Mouse (Mus musculus) liver, postnatal 0 days (tissue): ENCODE measurements around the gene Cdhr1. TPM values are rescaled to one million over a fixed set of nuclear protein-coding genes. Genes with fewer than 3 reads are reported as not detected.

Experiments used
- ATAC-seq: fragments of 200-750 bp; cut with Nextera tagmentation; 2 replicates; pipeline ENCODE4 v1.8.0; 2017; ENCODE audit warnings: mild to moderate bottlenecking, moderate library complexity
- DNase-seq: peaks from one replicate; pipeline ENCODE4 v3.0.0-alpha.2; 2016
- H3K27ac ChIP-seq: fragments of 300-500 bp; sonication (generic); 2 replicates; pipeline ENCODE4 v1.5.1; 2014; ENCODE audit warnings: antibody characterized with exemption, moderate library complexity, mild to moderate bottlenecking, low read depth
- H3K27me3 ChIP-seq: fragments of 300-500 bp; sonication (generic); 2 replicates; pipeline ENCODE4 v1.6.1; 2014; ENCODE audit warnings: low read length, control low read depth, mixed read lengths; ENCODE audit not compliant: insufficient read depth
- H3K36me3 ChIP-seq: fragments of 300-500 bp; sonication (generic); replicated peaks from 2 replicates; pipeline ENCODE4 v1.6.1; 2014; ENCODE audit warnings: mild to moderate bottlenecking, control low read depth, low read length, moderate library complexity, mixed read lengths; ENCODE audit not compliant: insufficient read depth
- H3K4me1 ChIP-seq: fragments of 300-500 bp; sonication (generic); 2 replicates; pipeline ENCODE4 v1.6.1; 2014; ENCODE audit warnings: antibody characterized with exemption, mild to moderate bottlenecking, control low read depth; ENCODE audit not compliant: insufficient read depth
- H3K4me2 ChIP-seq: fragments of 300-500 bp; sonication (generic); 2 replicates; pipeline ENCODE4 v1.6.1; 2014; ENCODE audit warnings: low read depth, mild to moderate bottlenecking, low read length, moderate library complexity, mixed read lengths
- H3K4me3 ChIP-seq: fragments of 300-500 bp; sonication (generic); 2 replicates; pipeline ENCODE4 v1.5.1; 2014; ENCODE audit warnings: low read depth, low read length
- H3K9ac ChIP-seq: fragments of 300-500 bp; sonication (generic); replicated peaks from 2 replicates; pipeline ENCODE4 v1.6.1; 2014; ENCODE audit warnings: mild to moderate bottlenecking, moderate library complexity
- H3K9me3 ChIP-seq: fragments of 300-500 bp; sonication (generic); 2 replicates; pipeline ENCODE4 v1.6.1; 2016; ENCODE audit warnings: mild to moderate bottlenecking, control low read depth, low read length, mixed read lengths
- CTCF ChIP-seq: sonication (generic); IDR thresholded peaks from 2 replicates; pipeline ENCODE4 v1.5.1; 2016; ENCODE audit warnings: antibody characterized with exemption, low read depth
- EP300 ChIP-seq: IDR thresholded peaks from 2 replicates; pipeline ENCODE4 v1.6.1; 2016; ENCODE audit warnings: antibody characterized with exemption, low read depth, mild to moderate bottlenecking
- WGBS: fragments of 180-500 bp; shearing (Covaris S2); extraction: QIAGEN DNeasy Blood & Tissue Kit; methylation state at CpG from one replicate; pipeline ENCODE4 v1.1.7; 2014; ENCODE audit not compliant: insufficient replicate concordance; 5-methylcytosine and 5-hydroxymethylcytosine counted together
- polyA plus RNA-seq: library from polyadenylated mRNA; unstranded; fragments of >200 nt; fragmentation: Nextera tagmentation; extraction: Ambion mirVana; gene quantifications from 2 replicates; pipeline ENCODE4 v1.2.1, GENCODE M21; 2015

Gene Cdhr1
- polyA plus RNA-seq, 1 experiment from 2014 or later = not detected

DNA sequence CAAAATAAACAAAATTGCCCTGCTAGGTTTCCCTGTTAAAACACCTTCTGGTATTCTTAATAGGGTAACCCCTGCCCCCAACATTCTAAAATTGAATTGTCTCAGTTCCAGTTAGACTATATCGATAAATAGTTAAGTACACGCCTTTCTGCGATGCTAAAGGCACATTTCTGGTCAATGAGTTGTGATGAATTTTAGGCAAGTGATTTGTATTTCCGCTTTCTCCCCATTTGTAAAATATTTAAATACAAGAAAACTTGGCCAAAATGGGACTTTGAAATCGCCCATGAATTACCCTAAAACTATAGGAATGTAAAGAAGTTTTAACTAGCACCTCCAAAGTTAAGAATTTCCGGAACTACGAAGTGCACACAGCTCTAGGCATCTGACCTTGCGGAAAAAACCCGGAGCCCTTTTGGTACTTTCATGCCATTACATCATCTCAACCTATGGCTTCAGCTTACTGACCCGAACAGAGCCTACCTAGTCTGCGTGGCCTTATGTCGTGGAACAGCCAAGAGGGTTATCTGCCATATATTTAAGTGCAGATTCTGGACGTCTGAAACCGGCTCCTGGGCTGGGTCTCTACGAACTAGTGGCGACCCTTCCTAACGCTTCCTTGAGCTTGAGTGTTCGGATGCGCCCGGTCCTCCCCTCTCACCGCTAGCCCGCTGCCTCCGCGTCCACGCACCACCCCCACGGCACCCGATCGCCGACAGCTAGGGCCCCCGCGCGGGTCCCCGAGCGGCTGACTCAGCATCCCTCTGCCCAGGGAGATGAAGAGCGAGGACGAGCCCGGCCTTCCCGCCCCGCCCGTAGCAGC lies 36.4 kb upstream of the Cdhr1 start:
- TF ChIP-seq CTCF = no peak
- TF ChIP-seq EP300 = no peak
- ATAC-seq (peak; percentile 52), DNase-seq (no peak)

DNA sequence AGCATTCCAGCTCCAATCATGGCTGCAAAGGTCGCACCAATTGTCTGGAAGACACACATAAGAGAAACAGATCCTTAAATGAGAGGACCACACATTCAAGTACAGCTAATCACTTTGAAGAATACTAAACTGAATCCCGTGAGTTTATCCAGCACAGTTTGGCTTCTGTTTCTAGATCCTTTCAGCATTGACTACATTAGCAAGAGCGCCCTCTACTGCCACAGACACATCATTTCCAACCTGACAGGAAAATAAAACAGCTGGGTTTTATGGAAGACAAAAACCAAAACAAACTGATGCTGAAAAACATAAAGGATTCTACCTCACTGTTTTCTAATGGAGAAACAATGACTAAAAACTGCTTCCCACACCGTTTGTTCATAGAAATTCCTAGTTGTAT lies 29.5 kb upstream of the Cdhr1 start:
- Histone ChIP-seq H3K4me3 (no peak overlapping the region), H3K4me2 (no peak overlapping the region), H3K4me1 (no peaks in the 10 kb centered on the region), H3K9me3 (no peaks in the 10 kb centered on the region), H3K27ac (no peak overlapping the region), H3K27me3 (no peaks in the 10 kb centered on the region), H3K9ac (no peak overlapping the region), H3K36me3 (peaks cover 68% of the 10 kb centered on the region)
- 51% methylated on average over 4 of the region's 4 CpGs for WGBS
- no peak for TF ChIP-seq EP300
- peak; percentile 74 for TF ChIP-seq CTCF
- ATAC-seq (no peak), DNase-seq (peak; percentile 44)

More for the DNA sequence above, 36.4 kb upstream of the Cdhr1 start:
- Histone ChIP-seq H3K4me3 (peak overlapping the region; percentile 83), H3K27ac (peak overlapping the region; percentile 90), H3K9ac (peak overlapping the region; percentile 82), H3K9me3 (no peaks in the 10 kb centered on the region), H3K4me1 (peaks cover 4% of the 10 kb centered on the region), H3K4me2 (peak overlapping the region; percentile 75), H3K27me3 (no peaks in the 10 kb centered on the region), H3K36me3 (peaks cover 31% of the 10 kb centered on the region)
- WGBS = 2% methylated on average over 40 of the region's 40 CpGs

DNA sequence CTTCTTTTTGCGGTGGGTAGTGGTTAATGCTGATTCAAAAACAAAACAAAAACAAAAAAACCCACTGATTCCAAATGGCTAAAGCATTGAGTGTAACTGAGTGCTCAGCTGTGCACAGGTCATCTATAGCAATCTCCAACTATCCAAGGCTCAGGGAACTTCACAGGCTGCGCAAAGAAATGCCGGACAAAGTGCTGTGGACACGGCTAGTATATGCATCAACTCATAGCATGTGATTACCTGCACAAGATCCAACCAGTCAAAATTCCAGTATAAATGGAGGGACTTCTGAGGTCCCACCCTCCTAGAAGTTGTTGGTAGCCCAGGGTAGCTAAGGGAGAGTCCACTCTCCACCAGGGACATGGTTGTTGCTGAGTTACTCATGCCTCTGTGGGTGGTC lies 21.1 kb upstream of the Cdhr1 start:
- H3K27ac ChIP-seq = no peak overlapping the region
- no peak overlapping the region for H3K4me3 ChIP-seq
- 87% methylated on average over 4 of the region's 4 CpGs for WGBS
- H3K4me2 ChIP-seq = no peak overlapping the region
- H3K9ac ChIP-seq = no peak overlapping the region
- no peaks in the 10 kb centered on the region for H3K4me1 ChIP-seq
- DNase-seq (no peak), ATAC-seq (no peak)
- TF ChIP-seq EP300 (no peak), CTCF (no peak)
- peaks cover 28% of the 10 kb centered on the region for H3K36me3 ChIP-seq
- H3K9me3 ChIP-seq = no peaks in the 10 kb centered on the region
- H3K27me3 ChIP-seq = no peaks in the 10 kb centered on the region

DNA sequence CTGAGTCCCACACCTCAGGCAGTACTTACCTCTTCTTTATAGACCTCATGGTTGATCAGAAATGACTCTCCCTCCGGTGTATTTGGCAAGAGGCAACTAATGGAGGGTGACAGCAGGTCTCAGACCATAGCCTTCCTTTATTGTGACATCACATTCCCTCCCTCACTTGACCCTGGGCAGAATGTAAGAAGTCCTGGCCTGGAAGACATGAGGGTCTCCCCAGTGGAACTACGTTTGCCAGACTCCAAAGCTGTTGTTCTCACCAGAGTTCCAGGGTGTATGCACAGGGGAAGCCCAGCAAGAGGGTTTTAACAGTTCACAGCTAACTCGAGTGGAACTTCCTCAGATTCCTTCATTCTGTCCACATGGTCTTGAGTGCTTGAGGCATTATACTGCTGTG lies 15.8 kb upstream of the Cdhr1 start, which contains the start of gene 2610528A11Rik:
Gene 2610528A11Rik, minus strand, starts transcription at position 101 of the 400 bp plus-strand sequence.
- Histone ChIP-seq H3K9me3 (no peaks in the 10 kb centered on the region), H3K4me2 (no peak within 1 kb of the TSS), H3K4me3 (no peak within 1 kb of the TSS), H3K36me3 (0 out of 2 replicates have a peak, but pooled peaks cover 4% of the 10 kb centered on the region), H3K27me3 (no peaks in the 10 kb centered on the region), H3K4me1 (no peaks in the 10 kb centered on the region), H3K9ac (no peak within 1 kb of the TSS), H3K27ac (no peak within 1 kb of the TSS)
- WGBS = 53% methylated on average over 3 of the region's 3 CpGs
- DNase-seq (no peak), ATAC-seq (no peak)
- TF ChIP-seq EP300 = no peak
- no peak for TF ChIP-seq CTCF

DNA sequence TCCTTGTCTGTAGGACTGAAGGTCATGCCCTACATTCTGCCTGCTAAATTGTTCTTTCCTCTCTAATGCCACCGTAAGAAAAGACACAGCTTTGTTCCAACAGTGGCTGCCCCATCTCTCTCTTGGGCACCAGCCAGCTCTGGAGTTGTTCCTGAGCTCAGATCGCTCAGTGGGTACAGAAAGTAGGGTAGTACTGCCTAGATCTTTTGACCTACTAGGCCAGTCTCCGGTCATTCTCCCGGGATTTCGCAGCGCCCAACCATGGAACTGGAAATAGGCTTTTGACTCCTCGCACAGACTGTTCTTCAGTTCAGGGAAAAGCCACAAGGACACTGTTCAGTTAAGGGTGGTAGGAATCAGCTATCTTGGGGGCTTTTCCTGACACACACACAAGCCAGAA lies 14.8 kb upstream of the Cdhr1 start:
- no peaks in the 10 kb centered on the region for H3K9me3 ChIP-seq
- H3K4me2 ChIP-seq = no peak overlapping the region
- no peaks in the 10 kb centered on the region for H3K27me3 ChIP-seq
- WGBS = 78% methylated on average over 7 of the region's 7 CpGs
- no peaks in the 10 kb centered on the region for H3K4me1 ChIP-seq
- no peak for ATAC-seq
- no peak overlapping the region for H3K27ac ChIP-seq
- DNase-seq = no peak
- H3K36me3 ChIP-seq = no peaks in the 10 kb centered on the region
- no peak overlapping the region for H3K9ac ChIP-seq
- no peak overlapping the region for H3K4me3 ChIP-seq
- no peak for TF ChIP-seq CTCF
- TF ChIP-seq EP300 = no peak

DNA sequence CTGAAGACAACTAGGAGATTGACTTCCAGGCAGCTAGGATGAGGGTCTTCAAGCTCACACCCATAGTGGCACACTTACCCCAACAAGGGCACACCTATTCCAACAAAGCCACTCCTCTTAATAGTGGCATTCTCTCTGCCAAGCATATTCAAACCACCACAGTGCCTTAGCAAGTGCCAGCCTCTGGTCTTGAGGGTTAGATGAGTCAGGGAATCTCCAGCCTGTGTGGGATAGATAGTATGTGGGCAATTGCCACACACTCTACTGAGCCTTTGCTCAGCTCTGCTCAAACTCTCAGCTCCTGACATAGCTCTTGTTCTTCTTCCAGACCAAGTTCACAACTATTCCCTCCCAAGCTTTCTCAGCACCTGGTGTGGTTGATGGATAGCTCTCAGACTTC lies 13.2 kb upstream of the Cdhr1 start:
- H3K4me1 ChIP-seq = no peaks in the 10 kb centered on the region
- no peaks in the 10 kb centered on the region for H3K9me3 ChIP-seq
- H3K9ac ChIP-seq = no peak overlapping the region
- H3K27me3 ChIP-seq = no peaks in the 10 kb centered on the region
- ATAC-seq (no peak), DNase-seq (no peak)
- H3K36me3 ChIP-seq = no peaks in the 10 kb centered on the region
- no peak overlapping the region for H3K27ac ChIP-seq
- no peak overlapping the region for H3K4me2 ChIP-seq
- no peak overlapping the region for H3K4me3 ChIP-seq
- TF ChIP-seq CTCF (no peak), EP300 (no peak)
